Mouse (Mus musculus) small intestine, adult 2 months (tissue): Measurements from ENCODE around the gene Tigit.

ENCODE experiments used
- CTCF ChIP-seq: fragments of 200-500 bp; IDR thresholded peaks from 2 replicates; pipeline ENCODE4 v1.5.1; 2012; ENCODE audit warnings: low read depth, mild to moderate bottlenecking, control low read depth, inconsistent platforms, low read length, moderate library complexity, mixed read lengths; ENCODE audit not compliant: insufficient replicate concordance, insufficient read length; ENCODE audit errors: extremely low read depth
- POLR2A ChIP-seq: fragments of 200-500 bp; IDR thresholded peaks from 2 replicates; pipeline ENCODE4 v1.6.1; 2012; ENCODE audit warnings: low read depth, mild to moderate bottlenecking, control low read depth, inconsistent platforms, low read length, moderate library complexity

DNA sequence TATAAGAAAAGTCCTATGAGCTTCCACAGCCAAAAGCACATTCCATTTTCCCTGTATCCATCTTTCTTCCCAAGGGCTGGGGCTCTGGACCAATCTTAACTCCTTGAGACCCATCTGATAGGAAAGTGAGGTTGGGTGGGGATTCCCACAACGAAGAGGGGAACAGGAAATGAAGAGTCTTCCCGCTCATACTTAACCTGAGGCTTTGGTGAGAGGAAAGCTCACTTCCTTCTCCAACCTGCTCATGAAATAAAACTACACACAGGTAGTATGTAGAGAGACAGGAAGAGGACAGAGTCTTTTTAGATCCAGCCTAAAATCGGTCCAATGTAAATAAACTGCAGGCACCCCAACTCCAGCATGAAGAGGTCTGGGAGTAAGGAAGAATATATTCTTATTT lies 17.0 kb downstream of the Tigit start:
- TF ChIP-seq CTCF (no peak), POLR2A (no peak)
